Mouse (Mus musculus) myocyte (in vitro differentiated cells): Measurements from ENCODE around the gene Numb.

Source experiments
- E2F4 ChIP-seq: IDR thresholded peaks from one replicate; pipeline ENCODE4 v1.6.1; 2011; ENCODE audit warnings: mild to moderate bottlenecking, control low read depth, moderate library complexity; ENCODE audit not compliant: insufficient read depth
- MAX ChIP-seq: IDR thresholded peaks from one replicate; pipeline ENCODE4 v1.6.1; 2011; ENCODE audit warnings: low read depth, mild to moderate bottlenecking, control low read depth
- POLR2A ChIP-seq: IDR thresholded peaks from one replicate; pipeline ENCODE4 v1.6.1; 2011; ENCODE audit warnings: low read depth, mild to moderate bottlenecking, control low read depth, moderate library complexity; ENCODE audit not compliant: insufficient read length
- USF1 ChIP-seq: IDR thresholded peaks from one replicate; pipeline ENCODE4 v1.6.1; 2011; ENCODE audit warnings: low read depth, mild to moderate bottlenecking, control low read depth, moderate library complexity

GRCm38 (mm10) chr12:83926061-83926460 is 4.3 kb upstream of the Numb start:
- no peak for TF ChIP-seq MAX
- no peak for TF ChIP-seq E2F4
- TF ChIP-seq POLR2A, result no peak
- TF ChIP-seq USF1, result no peak
